Mouse (Mus musculus): ENCODE data around the gene Pdf. TPM values are rescaled to one million over a fixed set of nuclear protein-coding genes. Genes with fewer than 3 reads are reported as not detected.

Gene Pdf
- polyA plus RNA-seq, 1 experiment from 2014 or later: 26.7 TPM

DNA sequence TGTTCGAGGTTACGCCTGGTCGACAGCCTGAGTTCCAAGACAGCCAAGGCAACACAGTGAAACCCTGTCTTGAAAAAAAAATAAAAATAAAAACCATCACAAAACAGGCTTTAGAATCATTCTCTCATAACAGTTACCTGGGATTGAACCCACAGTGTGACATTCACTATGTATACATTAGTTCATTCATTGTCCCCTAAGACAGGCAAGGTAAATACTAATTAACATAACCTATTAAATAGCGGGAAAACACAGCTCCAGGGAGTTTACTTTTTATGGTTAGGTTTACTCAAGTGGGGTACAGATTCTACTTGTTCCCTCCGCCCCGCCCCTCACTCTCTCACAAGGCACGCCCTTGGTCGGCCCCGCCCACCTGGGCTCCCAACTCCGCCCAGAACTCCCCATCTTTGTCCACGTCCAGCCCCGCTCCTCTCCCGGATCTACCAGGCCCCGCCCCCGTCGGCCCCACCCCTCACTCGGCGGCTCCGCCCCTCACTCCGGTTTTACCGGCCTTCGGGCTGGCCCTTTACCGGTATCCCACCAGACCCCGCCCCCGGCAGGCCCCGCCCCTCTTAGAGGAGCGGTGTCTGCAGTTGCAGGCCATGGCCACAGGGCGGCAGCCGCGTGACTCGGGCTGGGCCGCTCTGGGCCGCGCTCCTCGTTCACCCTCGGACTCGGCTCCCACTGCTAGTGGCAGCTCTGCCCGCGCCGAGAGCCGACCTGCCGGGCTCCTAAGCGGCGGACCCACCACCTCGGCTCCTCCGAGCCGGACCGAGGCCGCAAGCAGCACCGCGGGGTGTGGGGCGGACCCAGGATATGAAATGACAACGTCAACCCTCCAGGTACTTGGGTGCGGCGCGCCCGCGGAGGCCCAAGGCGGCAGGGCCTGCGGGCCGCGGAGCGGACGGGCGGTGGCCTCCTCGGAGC is 17.5 kb downstream of the Pdf start, which contains the start of gene Vps4a:
TSS of gene Vps4a (plus strand) at position 573 of the 927 bp plus-strand sequence.
- peaks cover 6% of the 10 kb centered on the region; the same call in 1 of the 2 replicates for H3K4me1 ChIP-seq (ENCODE audit: insufficient read depth, low read depth, low read length)
- H3K9ac ChIP-seq (replicated peaks; ENCODE audit: low read depth): peak within 1 kb of the TSS; percentile 95
- H3K27me3 ChIP-seq (replicated peaks; ENCODE audit: insufficient read depth, low read length): no peaks in the 10 kb centered on the region
- WGBS: 7% methylated on average over 49 of the region's 66 CpGs
- peak within 1 kb of the TSS; percentile 88 for H3K4me3 ChIP-seq (ENCODE audit: low read depth, low read length)
- 0 out of 2 replicates have a peak, but pooled peaks cover 5% of the 10 kb centered on the region for H3K36me3 ChIP-seq (ENCODE audit: insufficient read depth, low read length)
- DNase-seq (ENCODE audit: low spot score) (peak; percentile 96), ATAC-seq (peak; percentile 96)
- no peaks in the 10 kb centered on the region for H3K9me3 ChIP-seq (ENCODE audit: low read length)
- peak within 1 kb of the TSS; percentile 81 for H3K4me2 ChIP-seq (replicated peaks; ENCODE audit: low read depth, low read length)
- TF ChIP-seq CTCF (IDR thresholded peaks at IDR 0.05): peak; percentile 93
- no peak for TF ChIP-seq EP300 (IDR thresholded peaks at IDR 0.05)
- H3K27ac ChIP-seq (ENCODE audit: low read length): peak within 1 kb of the TSS; percentile 87

DNA sequence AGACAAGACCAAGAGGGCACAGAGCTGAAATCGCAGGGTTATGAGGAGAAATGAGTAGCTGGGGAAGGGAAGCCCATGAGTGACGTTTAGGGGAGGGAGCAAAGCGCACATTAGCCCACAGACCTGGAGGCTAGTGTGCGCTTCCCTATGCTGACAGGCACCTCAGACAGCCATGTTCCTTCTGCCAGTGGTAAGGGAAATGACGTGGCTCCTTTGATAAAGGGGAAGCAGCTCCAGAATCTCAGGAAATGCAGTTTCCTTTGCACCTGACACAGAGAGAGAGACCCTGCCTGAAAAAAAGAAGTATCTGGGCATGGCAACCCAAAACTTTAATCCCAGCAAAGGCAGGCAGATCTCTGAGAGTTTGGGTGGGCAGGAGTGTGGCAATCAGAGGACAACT is 18.4 kb downstream of the Pdf start:
- no peak for ATAC-seq
- DNase-seq (ENCODE audit: low spot score): peak; percentile 35
- Histone ChIP-seq H3K27me3 (replicated peaks; ENCODE audit: insufficient read depth, low read length) (no peaks in the 10 kb centered on the region), H3K27ac (ENCODE audit: low read length) (0 out of 2 replicates have a peak overlapping the region, but pooled peaks have one; percentile 9), H3K4me2 (replicated peaks; ENCODE audit: low read depth, low read length) (no peak overlapping the region), H3K36me3 (ENCODE audit: insufficient read depth, low read length) (no peaks in the 10 kb centered on the region), H3K4me3 (ENCODE audit: low read depth, low read length) (no peak overlapping the region), H3K4me1 (ENCODE audit: insufficient read depth, low read depth, low read length) (peaks cover 6% of the 10 kb centered on the region; the same call in 1 of the 2 replicates), H3K9me3 (ENCODE audit: low read length) (no peaks in the 10 kb centered on the region), H3K9ac (replicated peaks; ENCODE audit: low read depth) (no peak overlapping the region)
- TF ChIP-seq EP300 (IDR thresholded peaks at IDR 0.05): no peak
- TF ChIP-seq CTCF (IDR thresholded peaks at IDR 0.05): no peak
- 56% methylated on average over 5 of the region's 5 CpGs for WGBS

DNA sequence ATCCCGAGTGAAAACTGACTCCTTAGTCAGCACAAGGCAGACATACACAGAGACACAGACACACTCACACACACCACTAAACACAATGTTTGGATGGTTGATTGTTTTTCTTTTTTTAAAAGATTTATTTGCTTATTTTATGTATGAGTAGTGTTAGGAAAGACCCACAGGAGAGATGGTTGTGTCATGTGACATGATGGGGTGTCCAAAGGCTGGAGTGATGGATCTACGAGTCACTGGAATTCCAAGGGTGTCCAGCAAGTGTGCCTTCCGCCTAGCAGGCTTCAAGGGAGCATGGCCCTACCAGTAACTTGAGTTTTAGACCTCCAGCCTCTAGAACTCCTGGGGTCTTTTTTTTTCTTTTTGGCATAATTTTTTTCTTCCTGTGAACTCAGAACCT is 19.1 kb downstream of the Pdf start:
- no peaks in the 10 kb centered on the region for H3K27me3 ChIP-seq (replicated peaks; ENCODE audit: insufficient read depth, low read length)
- H3K4me1 ChIP-seq (ENCODE audit: insufficient read depth, low read depth, low read length): peaks cover 6% of the 10 kb centered on the region; the same call in 1 of the 2 replicates
- 49% methylated on average over 3 of the region's 3 CpGs for WGBS
- no peaks in the 10 kb centered on the region for H3K36me3 ChIP-seq (ENCODE audit: insufficient read depth, low read length)
- TF ChIP-seq EP300 (IDR thresholded peaks at IDR 0.05) (no peak), CTCF (IDR thresholded peaks at IDR 0.05) (no peak)
- no peaks in the 10 kb centered on the region for H3K9me3 ChIP-seq (ENCODE audit: low read length)
- DNase-seq (ENCODE audit: low spot score): no peak
- no peak overlapping the region for H3K9ac ChIP-seq (replicated peaks; ENCODE audit: low read depth)
- ATAC-seq: no peak
- no peak overlapping the region for H3K4me3 ChIP-seq (ENCODE audit: low read depth, low read length)
- no peak overlapping the region for H3K27ac ChIP-seq (ENCODE audit: low read length)
- no peak overlapping the region for H3K4me2 ChIP-seq (replicated peaks; ENCODE audit: low read depth, low read length)

DNA sequence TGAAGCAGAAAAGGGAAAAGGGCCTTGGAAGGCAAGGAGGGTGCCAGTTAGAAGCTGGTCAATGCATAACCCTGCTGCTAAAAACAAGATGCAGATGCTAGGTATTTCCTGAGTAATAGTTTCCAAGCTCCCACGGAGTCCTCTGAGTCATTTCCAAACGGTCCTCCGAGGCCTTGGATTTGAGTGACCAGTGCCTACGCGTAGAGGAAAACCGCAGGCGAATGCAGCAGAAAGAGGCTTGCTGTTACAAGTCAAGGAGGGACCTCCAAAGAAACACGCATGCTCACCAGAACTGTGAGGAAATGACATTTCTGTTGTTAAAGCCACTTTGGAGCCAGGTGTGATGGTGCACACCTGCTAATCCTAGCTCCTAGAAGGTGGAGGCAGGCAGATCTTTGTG is 24.9 kb downstream of the Pdf start:
- no peaks in the 10 kb centered on the region for H3K4me1 ChIP-seq (ENCODE audit: insufficient read depth, low read depth, low read length)
- no peak overlapping the region for H3K27ac ChIP-seq (ENCODE audit: low read length)
- ATAC-seq (no peak), DNase-seq (ENCODE audit: low spot score) (no peak)
- no peak overlapping the region for H3K4me3 ChIP-seq (ENCODE audit: low read depth, low read length)
- H3K36me3 ChIP-seq (ENCODE audit: insufficient read depth, low read length): no peaks in the 10 kb centered on the region
- H3K4me2 ChIP-seq (replicated peaks; ENCODE audit: low read depth, low read length): no peak overlapping the region
- no peak overlapping the region for H3K9ac ChIP-seq (replicated peaks; ENCODE audit: low read depth)
- WGBS: 91% methylated on average over 8 of the region's 8 CpGs
- no peaks in the 10 kb centered on the region for H3K9me3 ChIP-seq (ENCODE audit: low read length)
- TF ChIP-seq CTCF (IDR thresholded peaks at IDR 0.05) (no peak), EP300 (IDR thresholded peaks at IDR 0.05) (no peak)
- H3K27me3 ChIP-seq (replicated peaks; ENCODE audit: insufficient read depth, low read length): no peaks in the 10 kb centered on the region

DNA sequence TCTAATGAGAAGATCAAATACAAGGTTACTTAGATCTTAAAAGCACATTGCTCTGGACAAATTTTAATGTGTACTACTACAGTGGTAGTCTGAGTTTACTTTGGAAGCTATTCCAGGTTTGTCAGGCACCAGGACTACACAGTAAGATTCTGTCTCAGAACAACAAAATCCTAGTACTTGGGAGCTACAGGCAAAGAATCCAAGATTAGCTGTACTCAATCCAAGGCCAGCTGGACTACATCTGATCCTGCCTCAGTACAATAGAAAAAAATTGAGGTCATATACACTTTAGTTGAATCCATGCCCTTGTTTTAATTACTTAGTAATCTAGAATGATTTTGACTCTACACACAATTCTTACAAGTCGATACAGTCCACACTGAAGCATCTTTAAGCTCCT is 33.5 kb downstream of the Pdf start:
- H3K4me2 ChIP-seq (replicated peaks; ENCODE audit: low read depth, low read length): no peak overlapping the region
- H3K9me3 ChIP-seq (ENCODE audit: low read length): no peaks in the 10 kb centered on the region
- TF ChIP-seq EP300 (IDR thresholded peaks at IDR 0.05) (no peak), CTCF (IDR thresholded peaks at IDR 0.05) (no peak)
- ATAC-seq (peak; percentile 54), DNase-seq (ENCODE audit: low spot score) (peak; percentile 46)
- H3K27ac ChIP-seq (ENCODE audit: low read length): 0 out of 2 replicates have a peak overlapping the region, but pooled peaks have one; percentile 14
- no peak overlapping the region for H3K4me3 ChIP-seq (ENCODE audit: low read depth, low read length)
- no peaks in the 10 kb centered on the region for H3K27me3 ChIP-seq (replicated peaks; ENCODE audit: insufficient read depth, low read length)
- no peaks in the 10 kb centered on the region for H3K4me1 ChIP-seq (ENCODE audit: insufficient read depth, low read depth, low read length)
- H3K9ac ChIP-seq (replicated peaks; ENCODE audit: low read depth): no peak overlapping the region
- WGBS: 61% methylated on average over 1 of the region's 1 CpGs
- H3K36me3 ChIP-seq (ENCODE audit: insufficient read depth, low read length): peaks cover 12% of the 10 kb centered on the region; the same call in 1 of the 2 replicates

DNA sequence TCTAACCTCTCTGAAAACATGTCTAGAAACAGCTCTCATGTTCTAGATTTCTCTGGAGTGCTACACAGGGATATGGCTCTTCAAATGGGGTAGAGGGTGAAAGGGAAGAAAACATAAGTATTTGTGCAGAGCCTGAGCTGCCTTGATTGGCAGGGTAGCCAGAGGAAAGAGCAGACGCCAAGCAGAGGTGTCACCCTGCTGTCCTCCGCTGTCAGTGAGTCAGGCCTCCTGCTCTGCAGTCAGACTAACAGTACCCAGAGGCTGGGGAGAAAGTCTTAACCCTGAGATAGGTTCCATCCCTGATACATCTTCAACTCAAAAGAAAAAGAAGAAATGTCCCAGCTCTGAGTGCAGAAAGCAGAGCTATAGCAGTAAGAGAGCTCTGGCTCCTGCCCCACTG is 35.7 kb downstream of the Pdf start:
- Histone ChIP-seq H3K36me3 (ENCODE audit: insufficient read depth, low read length) (peaks cover 12% of the 10 kb centered on the region; the same call in 1 of the 2 replicates), H3K9ac (replicated peaks; ENCODE audit: low read depth) (no peak overlapping the region), H3K27me3 (replicated peaks; ENCODE audit: insufficient read depth, low read length) (no peaks in the 10 kb centered on the region), H3K4me1 (ENCODE audit: insufficient read depth, low read depth, low read length) (no peaks in the 10 kb centered on the region), H3K4me2 (replicated peaks; ENCODE audit: low read depth, low read length) (no peak overlapping the region), H3K4me3 (ENCODE audit: low read depth, low read length) (no peak overlapping the region), H3K27ac (ENCODE audit: low read length) (no peak overlapping the region), H3K9me3 (ENCODE audit: low read length) (no peaks in the 10 kb centered on the region)
- DNase-seq (ENCODE audit: low spot score) (peak; percentile 18), ATAC-seq (peak; percentile 28; the same call in 1 of the 2 replicates)
- TF ChIP-seq CTCF (IDR thresholded peaks at IDR 0.05): no peak
- no peak for TF ChIP-seq EP300 (IDR thresholded peaks at IDR 0.05)
- WGBS: 85% methylated on average over 2 of the region's 2 CpGs
